Mouse (Mus musculus) heart, embryonic 11.5 days (tissue): ENCODE results near the gene Klf12. TPM values are rescaled to one million over a fixed set of nuclear protein-coding genes. Genes with fewer than 3 reads are reported as not detected.

ENCODE experiments used
- ATAC-seq: fragments of 200-750 bp; cut with Nextera tagmentation; replicated peaks from 2 replicates; pipeline ENCODE4 v1.8.0; 2017; ENCODE audit warnings: moderate library complexity; ENCODE audit not compliant: insufficient number of reproducible peaks, low FRiP score, low TSS enrichment
- H3K27ac ChIP-seq: fragments of 300-500 bp; sonication (generic); 2 replicates; pipeline ENCODE4 v1.5.1; 2014; ENCODE audit warnings: mild to moderate bottlenecking, low read depth, low read length
- H3K27me3 ChIP-seq: fragments of 300-500 bp; sonication (generic); 2 replicates; pipeline ENCODE4 v1.6.1; 2014; ENCODE audit warnings: mild to moderate bottlenecking, low read length, mixed read lengths; ENCODE audit not compliant: control insufficient read depth, insufficient read depth
- H3K36me3 ChIP-seq: fragments of 300-500 bp; sonication (generic); 2 replicates; pipeline ENCODE4 v1.6.1; 2014; ENCODE audit warnings: mild to moderate bottlenecking, low read length, moderate library complexity, mixed read lengths; ENCODE audit not compliant: control insufficient read depth, insufficient read depth
- H3K4me1 ChIP-seq: fragments of 300-500 bp; sonication (generic); 2 replicates; pipeline ENCODE4 v1.6.1; 2014; ENCODE audit warnings: low read length; ENCODE audit not compliant: control insufficient read depth, insufficient read depth
- H3K4me2 ChIP-seq: fragments of 300-500 bp; sonication (generic); 2 replicates; pipeline ENCODE4 v1.6.1; 2014; ENCODE audit warnings: mild to moderate bottlenecking, moderate library complexity
- H3K4me3 ChIP-seq: fragments of 300-500 bp; sonication (generic); 2 replicates; pipeline ENCODE4 v1.5.1; 2014; ENCODE audit warnings: low read depth, low read length
- H3K9ac ChIP-seq: fragments of 300-500 bp; sonication (generic); 2 replicates; pipeline ENCODE4 v1.6.1; 2014; ENCODE audit warnings: mild to moderate bottlenecking, low read depth, low read length, moderate library complexity
- H3K9me3 ChIP-seq: fragments of 300-500 bp; sonication (generic); replicated peaks from 2 replicates; pipeline ENCODE4 v1.6.1; 2016; ENCODE audit warnings: low read length; ENCODE audit not compliant: control insufficient read depth
- WGBS: fragments of 180-500 bp; shearing (Covaris S2); extraction: QIAGEN DNeasy Blood & Tissue Kit; methylation state at CpG from one replicate; pipeline ENCODE4 v1.1.7; 2014; ENCODE audit not compliant: insufficient replicate concordance; 5-methylcytosine and 5-hydroxymethylcytosine counted together
- polyA plus RNA-seq: library from polyadenylated mRNA; unstranded; fragments of >200 nt; fragmentation: Nextera tagmentation; extraction: Ambion mirVana; gene quantifications from 2 replicates; pipeline ENCODE4 v1.2.1, GENCODE M21; 2014

The Klf12 gene
- polyA plus RNA-seq, 1 experiment from 2014 or later: 7.3 TPM

GRCm38 (mm10) chr14:100147666-100148065, 136.8 kb downstream of the Klf12 start:
- WGBS: 82% methylated on average over 8 of the region's 8 CpGs
- Histone ChIP-seq H3K27ac (no peak overlapping the region), H3K27me3 (no peaks in the 10 kb centered on the region), H3K4me2 (no peak overlapping the region), H3K9me3 (no peaks in the 10 kb centered on the region), H3K4me3 (no peak overlapping the region), H3K36me3 (no peaks in the 10 kb centered on the region), H3K9ac (no peak overlapping the region), H3K4me1 (no peaks in the 10 kb centered on the region)
- no peak for ATAC-seq

GRCm38 (mm10) chr14:100140370-100140769, 144.1 kb downstream of the Klf12 start:
- 98% methylated on average over 1 of the region's 1 CpGs for WGBS
- ATAC-seq: no peak

GRCm38 (mm10) chr14:100134304-100134703, 150.2 kb downstream of the Klf12 start:
- ATAC-seq: no peak
- WGBS: 74% methylated on average over 9 of the region's 9 CpGs

More at GRCm38 (mm10) chr14:100140370-100140769, 144.1 kb downstream of the Klf12 start:
- Histone ChIP-seq H3K4me1 (no peaks in the 10 kb centered on the region), H3K4me2 (no peak overlapping the region), H3K4me3 (no peak overlapping the region), H3K27me3 (no peaks in the 10 kb centered on the region), H3K9ac (no peak overlapping the region), H3K36me3 (no peaks in the 10 kb centered on the region), H3K9me3 (no peaks in the 10 kb centered on the region), H3K27ac (no peak overlapping the region)

GRCm38 (mm10) chr14:100132479-100132878, 152.0 kb downstream of the Klf12 start:
- H3K4me3 ChIP-seq: no peak overlapping the region
- ATAC-seq: no peak
- H3K4me2 ChIP-seq: no peak overlapping the region
- no peaks in the 10 kb centered on the region for H3K27me3 ChIP-seq
- no peak overlapping the region for H3K9ac ChIP-seq
- H3K9me3 ChIP-seq: no peaks in the 10 kb centered on the region
- no peaks in the 10 kb centered on the region for H3K36me3 ChIP-seq
- no peak overlapping the region for H3K27ac ChIP-seq
- WGBS: 78% methylated on average over 4 of the region's 4 CpGs
- H3K4me1 ChIP-seq: no peaks in the 10 kb centered on the region

More at GRCm38 (mm10) chr14:100134304-100134703, 150.2 kb downstream of the Klf12 start:
- Histone ChIP-seq H3K36me3 (no peaks in the 10 kb centered on the region), H3K9ac (no peak overlapping the region), H3K9me3 (no peaks in the 10 kb centered on the region), H3K4me1 (no peaks in the 10 kb centered on the region), H3K27me3 (no peaks in the 10 kb centered on the region), H3K4me2 (no peak overlapping the region), H3K27ac (no peak overlapping the region), H3K4me3 (no peak overlapping the region)

- Histone ChIP-seq H3K27me3 (no peaks in the 10 kb centered on the region), H3K27ac (no peak overlapping the region), H3K4me2 (no peak overlapping the region), H3K9me3 (no peaks in the 10 kb centered on the region), H3K4me1 (no peaks in the 10 kb centered on the region), H3K9ac (no peak overlapping the region), H3K36me3 (no peaks in the 10 kb centered on the region), H3K4me3 (no peak overlapping the region)
- no peak for ATAC-seq
- WGBS: 87% methylated on average over 6 of the region's 6 CpGs
Measured at GRCm38 (mm10) chr14:100126126-100126525, 158.4 kb downstream of the Klf12 start.

- H3K9me3 ChIP-seq: no peaks in the 10 kb centered on the region
- no peak overlapping the region for H3K4me3 ChIP-seq
- no peak overlapping the region for H3K4me2 ChIP-seq
- WGBS: 81% methylated on average over 4 of the region's 4 CpGs
- H3K27ac ChIP-seq: no peak overlapping the region
- no peaks in the 10 kb centered on the region for H3K4me1 ChIP-seq
- no peaks in the 10 kb centered on the region for H3K36me3 ChIP-seq
- no peak overlapping the region for H3K9ac ChIP-seq
- H3K27me3 ChIP-seq: no peaks in the 10 kb centered on the region
- ATAC-seq: no peak
Measured at GRCm38 (mm10) chr14:100121075-100121474, 163.4 kb downstream of the Klf12 start.

- H3K4me1 ChIP-seq: no peaks in the 10 kb centered on the region
- no peaks in the 10 kb centered on the region for H3K9me3 ChIP-seq
- H3K4me2 ChIP-seq: no peak overlapping the region
- H3K36me3 ChIP-seq: no peaks in the 10 kb centered on the region
- no peak for ATAC-seq
- no peak overlapping the region for H3K4me3 ChIP-seq
- 74% methylated on average over 3 of the region's 3 CpGs for WGBS
- H3K27ac ChIP-seq: no peak overlapping the region
- no peak overlapping the region for H3K9ac ChIP-seq
- H3K27me3 ChIP-seq: no peaks in the 10 kb centered on the region
Measured at GRCm38 (mm10) chr14:100119866-100120265, 164.6 kb downstream of the Klf12 start.

GRCm38 (mm10) chr14:100113419-100113818, 171.1 kb downstream of the Klf12 start:
- H3K36me3 ChIP-seq: no peaks in the 10 kb centered on the region
- H3K4me2 ChIP-seq: no peak overlapping the region
- H3K9me3 ChIP-seq: no peaks in the 10 kb centered on the region
- H3K9ac ChIP-seq: no peak overlapping the region
- peaks cover 6% of the 10 kb centered on the region; the same call in 1 of the 2 replicates for H3K4me1 ChIP-seq
- ATAC-seq: no peak
- H3K27me3 ChIP-seq: no peaks in the 10 kb centered on the region
- no peak overlapping the region for H3K4me3 ChIP-seq
- WGBS: 68% methylated on average over 6 of the region's 6 CpGs
- H3K27ac ChIP-seq: no peak overlapping the region

GRCm38 (mm10) chr14:100111735-100112134, 172.7 kb downstream of the Klf12 start:
- no peak overlapping the region for H3K27ac ChIP-seq
- no peak overlapping the region for H3K4me3 ChIP-seq
- H3K4me2 ChIP-seq: no peak overlapping the region
- H3K9me3 ChIP-seq: no peaks in the 10 kb centered on the region
- no peaks in the 10 kb centered on the region for H3K36me3 ChIP-seq
- 0 out of 2 replicates have a peak, but pooled peaks have one; percentile 52 for ATAC-seq
- 0% methylated on average over 1 of the region's 1 CpGs for WGBS
- peaks cover 6% of the 10 kb centered on the region; the same call in 1 of the 2 replicates for H3K4me1 ChIP-seq
- no peak overlapping the region for H3K9ac ChIP-seq
- H3K27me3 ChIP-seq: no peaks in the 10 kb centered on the region
